Mouse (Mus musculus): ENCODE measurements around the gene Tmem50b.

DNA sequence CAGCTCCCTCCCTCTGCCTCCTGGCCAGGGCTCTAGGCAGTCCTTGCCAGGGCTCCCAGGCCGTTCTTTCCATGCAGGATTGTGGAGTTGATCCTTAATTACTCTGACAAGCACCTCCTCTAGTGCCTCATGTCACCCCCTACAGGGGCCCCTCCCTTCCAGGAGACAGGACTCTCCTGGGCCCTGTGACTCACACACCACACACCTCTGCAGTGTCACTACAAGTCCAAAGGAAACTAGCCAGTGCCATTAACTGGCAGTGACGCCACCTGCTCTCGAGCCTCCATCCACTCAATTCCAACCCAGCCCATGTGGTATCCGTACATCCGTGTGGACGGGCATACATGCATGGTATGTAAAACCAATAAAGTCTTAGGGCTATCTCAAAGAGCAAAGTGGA lies 62.7 kb downstream of the Tmem50b start:
- TF ChIP-seq CTCF (IDR thresholded peaks at IDR 0.05; ENCODE audit: low read depth) (no peak), EP300 (optimal IDR thresholded peaks at IDR 0.05) (no peak)

All from stomach, postnatal 0 days (tissue).